Mouse (Mus musculus): Measurements from ENCODE around the gene Gm42791.

The Gm42791 gene

DNA sequence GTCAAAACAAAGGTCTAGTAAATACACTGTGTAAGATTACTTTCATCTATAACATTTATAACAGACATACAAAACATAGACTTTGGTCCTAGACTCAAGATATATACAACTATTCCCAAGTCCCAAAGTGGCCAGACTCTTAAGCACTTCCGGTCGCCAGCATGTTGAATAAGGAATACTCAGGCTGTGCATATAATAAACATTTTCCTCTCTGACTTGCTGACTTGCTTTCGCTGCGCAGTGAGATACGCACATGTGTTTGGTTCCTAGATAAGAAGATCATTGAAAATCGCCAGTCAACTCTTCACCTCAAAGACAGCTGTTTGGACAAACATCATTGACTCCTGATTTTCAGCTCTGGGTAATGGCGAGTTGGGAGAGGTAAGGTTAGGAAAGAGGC is 127.8 kb downstream of the Gm42791 start:
- no peak for DNase-seq

DNA sequence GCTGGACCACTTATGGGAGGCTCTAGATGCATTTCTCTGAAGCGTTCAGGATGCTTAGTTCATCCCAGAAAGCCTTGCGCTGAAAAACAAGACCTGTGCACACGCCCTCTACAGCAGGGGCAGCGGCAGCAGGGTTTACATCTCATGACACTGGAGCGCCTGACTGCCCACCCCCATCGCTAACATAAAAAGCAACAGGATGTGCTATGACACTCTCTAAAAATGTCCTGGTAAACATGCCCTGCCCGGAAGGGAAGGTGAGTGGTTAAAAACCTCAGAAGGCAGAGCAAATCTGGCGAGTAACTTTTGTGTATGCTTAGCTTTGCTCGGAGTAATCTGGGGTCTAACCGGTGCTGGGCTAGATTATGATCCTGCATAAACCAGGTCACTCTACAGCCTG is 128.4 kb downstream of the Gm42791 start:
- no peak for DNase-seq

DNA sequence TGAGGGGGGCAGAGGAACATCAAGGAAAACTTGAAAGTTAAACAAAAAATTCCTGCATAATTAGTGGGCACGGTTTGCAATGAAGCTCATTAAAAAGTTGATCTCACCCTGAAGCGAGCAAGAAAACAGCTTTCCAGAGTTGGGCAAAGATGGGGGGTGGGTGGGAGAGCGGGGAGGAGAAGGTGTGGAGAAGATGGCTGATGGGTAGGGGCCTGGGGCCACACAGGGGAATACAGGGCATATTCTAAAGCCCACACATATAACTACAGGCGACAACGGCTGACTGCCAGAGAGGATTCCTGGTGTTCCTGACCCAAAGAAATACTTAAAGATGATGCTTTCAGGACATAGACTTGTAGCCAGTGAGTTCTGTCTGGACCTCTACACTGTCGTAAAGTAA is 131.5 kb downstream of the Gm42791 start:
- DNase-seq = no peak

DNA sequence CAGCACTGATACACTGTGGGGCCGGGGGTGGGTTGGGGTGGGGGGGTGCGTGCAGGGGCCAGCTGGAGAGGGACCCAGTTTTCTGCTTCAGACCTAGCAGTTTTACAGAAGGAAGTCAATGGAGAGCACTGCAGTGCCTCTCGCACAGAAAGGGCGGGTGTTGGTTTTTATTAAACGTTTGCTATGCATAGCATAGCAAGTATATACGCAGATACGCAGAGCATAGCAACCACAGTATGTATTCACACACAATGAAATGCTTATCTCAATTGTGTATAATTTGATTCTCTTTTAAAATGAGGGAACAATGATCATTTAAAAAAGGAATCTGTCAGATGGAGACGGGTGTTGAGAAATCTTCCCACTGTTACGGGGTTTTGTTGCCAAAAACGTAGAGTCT is 132.1 kb downstream of the Gm42791 start:
- DNase-seq = no peak

- DNase-seq = no peak
These were observed 132.8 kb downstream of the Gm42791 start for GRCm38 (mm10) chr5:148862136-148862535.

DNA sequence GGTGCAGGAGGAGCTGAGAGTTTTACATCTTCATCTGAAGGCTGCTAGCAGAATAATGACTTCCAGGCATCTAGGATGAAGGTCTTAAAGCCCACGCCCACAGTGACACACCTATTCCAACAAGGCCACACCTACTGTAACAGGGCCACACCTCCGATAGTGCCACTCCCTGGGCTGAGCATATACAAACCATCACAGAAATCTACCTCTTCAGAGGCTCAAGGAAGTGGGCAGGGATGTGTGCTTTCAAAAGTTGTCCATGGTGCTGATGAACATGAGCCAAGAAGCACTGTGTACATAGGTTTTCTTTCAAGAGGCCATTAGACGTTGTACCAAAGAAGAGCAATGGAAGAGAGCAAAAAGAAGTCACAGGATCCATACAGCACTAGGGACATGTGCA is 137.4 kb downstream of the Gm42791 start:
- DNase-seq = no peak

- no peak for DNase-seq
These were observed 139.9 kb downstream of the Gm42791 start for GRCm38 (mm10) chr5:148855047-148855446.

- no peak for DNase-seq
These were observed 140.8 kb downstream of the Gm42791 start for GRCm38 (mm10) chr5:148854166-148854565.

- no peak for DNase-seq
These were observed 145.4 kb downstream of the Gm42791 start for GRCm38 (mm10) chr5:148849516-148849915.

GRCm38 (mm10) chr5:148847032-148847431 is 147.9 kb downstream of the Gm42791 start:
- no peak for DNase-seq

Measured in cerebellum, adult 18-20 months (tissue).